Mouse (Mus musculus): ENCODE results near the gene Slc16a13. TPM values are rescaled to one million over a fixed set of nuclear protein-coding genes. Genes with fewer than 3 reads are reported as not detected.

Slc16a13 gene
- total and polyA plus RNA-seq, 2 experiments from 2014 or later: 4.5 to 5.5 TPM

DNA sequence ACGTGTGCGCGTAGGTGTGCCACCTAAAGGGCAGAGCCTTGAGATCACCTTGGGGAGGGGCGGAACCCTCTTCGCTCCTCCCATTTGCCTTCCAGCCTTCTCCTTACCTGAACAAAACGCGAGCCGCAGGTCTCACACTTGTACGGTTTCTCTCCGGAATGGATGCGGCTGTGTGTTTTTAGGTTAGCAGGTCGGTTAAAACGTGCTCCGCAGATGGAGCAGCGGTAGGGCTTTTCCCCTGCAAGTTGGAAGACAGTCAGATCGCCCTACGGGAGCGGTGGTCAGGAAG, 5.7 kb upstream of the Slc16a13 start:
- peak overlapping the region; percentile 65 for H3K9ac ChIP-seq (replicated peaks; ENCODE audit: low read depth, low read length)
- WGBS: 7% methylated on average over 18 of the region's 18 CpGs
- H3K36me3 ChIP-seq (replicated peaks; ENCODE audit: control insufficient read depth, insufficient read depth, low read length): peaks cover 9% of the 10 kb centered on the region
- TF ChIP-seq CTCF (IDR thresholded peaks at IDR 0.05; ENCODE audit: low read depth): no peak
- no peak for TF ChIP-seq EP300 (IDR thresholded peaks at IDR 0.05; ENCODE audit: low read depth)
- no peaks in the 10 kb centered on the region for H3K9me3 ChIP-seq (replicated peaks; ENCODE audit: control insufficient read depth, low read length)
- peak overlapping the region; percentile 51 for H3K4me3 ChIP-seq (ENCODE audit: low read depth, low read length)
- DNase-seq (ENCODE audit: low spot score) (no peak), ATAC-seq (ENCODE audit: insufficient read depth, low read depth) (no peak)
- 0 out of 2 replicates have a peak, but pooled peaks cover 7% of the 10 kb centered on the region for H3K4me1 ChIP-seq (ENCODE audit: control insufficient read depth, insufficient read depth)
- peak overlapping the region; percentile 60 for H3K4me2 ChIP-seq (ENCODE audit: low read depth, low read length)
- H3K27me3 ChIP-seq (ENCODE audit: control insufficient read depth, insufficient read depth, low read length): peaks cover 44% of the 10 kb centered on the region
- H3K27ac ChIP-seq (ENCODE audit: low read depth): peak overlapping the region; percentile 90

DNA sequence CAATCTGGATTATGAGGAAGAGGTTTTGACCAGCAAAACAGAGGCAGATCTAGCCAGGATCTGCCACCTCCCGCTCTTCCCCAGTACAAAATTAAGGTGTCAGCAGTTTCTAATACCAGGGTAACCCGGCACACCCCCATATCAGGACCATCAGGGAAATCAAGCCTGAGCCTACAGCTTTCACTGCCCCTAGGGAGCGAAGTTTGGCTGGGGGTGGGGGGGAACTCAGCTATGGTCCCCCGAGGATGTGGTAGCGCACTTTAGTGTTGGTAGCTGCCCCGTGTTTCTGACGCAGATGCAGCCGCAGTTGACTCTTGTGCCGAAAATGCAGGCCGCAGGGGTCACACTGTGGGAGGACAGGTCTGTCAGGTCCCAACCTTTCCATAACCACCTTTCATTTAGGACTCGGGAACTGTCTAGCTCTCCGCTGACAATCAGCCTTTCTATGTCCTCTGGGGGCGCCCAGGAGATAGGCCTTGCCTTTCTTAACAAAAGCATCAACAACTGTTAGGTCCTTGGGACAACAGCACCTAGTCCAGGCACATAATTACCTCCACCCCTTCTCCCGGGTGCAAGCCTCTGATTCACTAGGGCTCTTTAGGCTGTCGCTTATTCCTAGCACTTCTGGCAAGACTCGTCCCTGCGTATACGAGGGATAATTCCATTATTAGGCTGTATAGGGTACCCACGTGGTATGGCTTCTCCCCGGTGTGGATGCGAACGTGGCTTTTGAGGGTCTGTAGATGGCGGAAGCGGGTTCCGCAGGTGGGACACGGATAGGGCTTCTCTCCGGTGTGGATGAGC, 5.1 kb upstream of the Slc16a13 start:
- peak overlapping the region; percentile 51 for H3K4me3 ChIP-seq (ENCODE audit: low read depth, low read length)
- DNase-seq (ENCODE audit: low spot score) (no peak), ATAC-seq (ENCODE audit: insufficient read depth, low read depth) (no peak)
- H3K9ac ChIP-seq (replicated peaks; ENCODE audit: low read depth, low read length): peak overlapping the region; percentile 65
- peak overlapping the region; percentile 90 for H3K27ac ChIP-seq (ENCODE audit: low read depth)
- H3K4me1 ChIP-seq (ENCODE audit: control insufficient read depth, insufficient read depth): 0 out of 2 replicates have a peak, but pooled peaks cover 11% of the 10 kb centered on the region
- peak overlapping the region; percentile 60 for H3K4me2 ChIP-seq (ENCODE audit: low read depth, low read length)
- peaks cover 44% of the 10 kb centered on the region for H3K27me3 ChIP-seq (ENCODE audit: control insufficient read depth, insufficient read depth, low read length)
- H3K9me3 ChIP-seq (replicated peaks; ENCODE audit: control insufficient read depth, low read length): no peaks in the 10 kb centered on the region
- no peak for TF ChIP-seq CTCF (IDR thresholded peaks at IDR 0.05; ENCODE audit: low read depth)
- 25% methylated on average over 27 of the region's 27 CpGs for WGBS
- peaks cover 9% of the 10 kb centered on the region for H3K36me3 ChIP-seq (replicated peaks; ENCODE audit: control insufficient read depth, insufficient read depth, low read length)

DNA sequence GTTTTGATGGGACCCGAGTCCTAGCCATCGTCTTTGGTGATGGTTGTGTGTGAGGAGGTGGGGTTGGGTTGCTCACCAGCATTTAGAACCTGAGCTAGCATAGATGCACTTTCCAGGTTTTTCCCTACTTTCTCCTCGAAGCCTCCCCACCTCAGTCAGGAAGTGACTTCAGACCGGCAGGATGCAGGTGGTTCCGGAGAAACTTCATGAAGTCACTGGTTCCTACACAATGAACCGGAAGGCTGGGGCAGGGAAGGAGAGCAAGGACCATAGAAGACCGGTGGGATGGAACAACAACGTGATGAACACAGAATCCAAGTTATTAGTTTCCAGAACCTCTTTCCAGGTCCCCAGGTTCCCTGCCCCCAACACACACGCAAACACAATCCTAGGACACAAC, 2.9 kb upstream of the Slc16a13 start:
- Histone ChIP-seq H3K36me3 (replicated peaks; ENCODE audit: control insufficient read depth, insufficient read depth, low read length) (peaks cover 9% of the 10 kb centered on the region), H3K27me3 (ENCODE audit: control insufficient read depth, insufficient read depth, low read length) (peaks cover 30% of the 10 kb centered on the region), H3K27ac (ENCODE audit: low read depth) (peak overlapping the region; percentile 90), H3K9ac (replicated peaks; ENCODE audit: low read depth, low read length) (no peak overlapping the region), H3K4me3 (ENCODE audit: low read depth, low read length) (no peak overlapping the region), H3K4me1 (ENCODE audit: control insufficient read depth, insufficient read depth) (peaks cover 17% of the 10 kb centered on the region; the same call in 1 of the 2 replicates), H3K9me3 (replicated peaks; ENCODE audit: control insufficient read depth, low read length) (no peaks in the 10 kb centered on the region), H3K4me2 (ENCODE audit: low read depth, low read length) (no peak overlapping the region)
- peak; percentile 99 for TF ChIP-seq EP300 (IDR thresholded peaks at IDR 0.05; ENCODE audit: low read depth)
- no peak for TF ChIP-seq CTCF (IDR thresholded peaks at IDR 0.05; ENCODE audit: low read depth)
- peak; percentile 79 for DNase-seq (ENCODE audit: low spot score)
- peak; percentile 12; the same call in 1 of the 2 replicates for ATAC-seq (ENCODE audit: insufficient read depth, low read depth)
- WGBS: 60% methylated on average over 9 of the region's 9 CpGs

DNA sequence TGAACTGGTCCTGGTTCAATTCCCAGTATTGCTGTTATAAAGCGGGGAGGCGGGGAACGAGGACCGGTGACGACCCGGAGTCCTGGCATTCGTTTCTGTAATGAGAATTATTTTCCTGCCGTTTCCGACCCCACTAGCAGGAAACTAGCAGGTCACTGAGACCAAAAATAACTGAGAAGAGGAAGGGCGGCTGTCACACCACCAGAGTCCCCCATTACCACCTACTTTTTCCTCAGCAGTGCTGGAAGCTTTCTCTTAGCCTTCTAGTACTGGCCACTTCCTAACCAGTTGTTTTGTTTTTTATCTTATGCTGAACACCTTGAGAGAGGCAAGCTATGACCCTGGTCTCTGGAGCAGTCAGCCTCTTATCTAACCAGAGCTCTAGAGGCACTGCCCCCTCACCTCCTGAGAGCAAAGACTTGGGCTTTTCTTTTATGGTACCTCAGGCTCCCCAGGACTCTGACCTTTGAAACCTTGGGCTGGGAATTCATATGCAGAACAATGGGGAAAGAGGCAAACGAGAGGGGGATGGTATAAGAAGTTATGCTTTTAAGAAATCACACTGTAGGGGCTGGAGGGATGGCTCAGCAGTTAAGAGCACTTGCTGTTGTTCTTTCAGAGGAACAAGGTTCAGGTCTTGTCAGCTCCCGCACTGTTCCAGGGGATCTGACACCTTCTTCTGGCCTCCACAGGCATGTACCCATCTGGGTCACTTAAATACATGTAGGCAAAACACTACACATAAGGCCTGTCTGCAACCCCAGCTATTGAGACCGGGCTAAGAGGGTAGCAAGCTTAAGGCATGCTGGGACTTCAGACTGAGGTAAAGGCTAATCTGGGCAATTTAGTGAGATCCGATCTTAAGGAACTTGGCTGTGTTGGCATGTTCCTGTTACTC, 988 bp upstream of the Slc16a13 start:
- H3K36me3 ChIP-seq (replicated peaks; ENCODE audit: control insufficient read depth, insufficient read depth, low read length): peaks cover 9% of the 10 kb centered on the region
- peak overlapping the region; percentile 79 for H3K27ac ChIP-seq (ENCODE audit: low read depth)
- H3K27me3 ChIP-seq (ENCODE audit: control insufficient read depth, insufficient read depth, low read length): peaks cover 14% of the 10 kb centered on the region
- 13% methylated on average over 14 of the region's 14 CpGs for WGBS
- peak overlapping the region; percentile 48 for H3K4me3 ChIP-seq (ENCODE audit: low read depth, low read length)
- DNase-seq (ENCODE audit: low spot score) (peak; percentile 66), ATAC-seq (ENCODE audit: insufficient read depth, low read depth) (peak; percentile 24)
- peaks cover 17% of the 10 kb centered on the region; the same call in 1 of the 2 replicates for H3K4me1 ChIP-seq (ENCODE audit: control insufficient read depth, insufficient read depth)
- peak overlapping the region; percentile 93 for H3K4me2 ChIP-seq (ENCODE audit: low read depth, low read length)
- TF ChIP-seq EP300 (IDR thresholded peaks at IDR 0.05; ENCODE audit: low read depth) (peak; percentile 61; the same call in 1 of the 2 replicates), CTCF (IDR thresholded peaks at IDR 0.05; ENCODE audit: low read depth) (no peak)
- H3K9me3 ChIP-seq (replicated peaks; ENCODE audit: control insufficient read depth, low read length): no peaks in the 10 kb centered on the region
- peak overlapping the region; percentile 54 for H3K9ac ChIP-seq (replicated peaks; ENCODE audit: low read depth, low read length)

DNA sequence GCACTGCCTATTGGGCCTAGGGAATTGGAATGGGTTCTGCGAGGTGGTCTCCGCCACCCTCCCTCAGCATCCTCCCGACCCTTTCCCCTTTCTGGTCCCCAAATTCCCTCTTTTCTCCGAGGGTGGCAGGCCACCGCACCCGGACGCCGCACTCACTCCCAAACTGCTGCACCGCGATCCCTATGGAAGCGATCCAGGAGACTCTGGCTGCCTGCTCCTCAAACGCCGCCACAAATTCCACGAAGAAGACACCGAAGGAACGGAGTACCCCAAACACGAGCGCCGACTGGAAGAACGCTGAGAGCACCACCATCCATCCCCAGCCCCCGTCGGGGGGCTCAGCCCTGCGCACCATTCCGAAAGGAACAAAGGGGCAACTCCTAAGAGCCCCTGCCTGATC, 541 bp downstream of the Slc16a13 start:
- Histone ChIP-seq H3K27me3 (ENCODE audit: control insufficient read depth, insufficient read depth, low read length) (peaks cover 17% of the 10 kb centered on the region), H3K9me3 (replicated peaks; ENCODE audit: control insufficient read depth, low read length) (no peaks in the 10 kb centered on the region), H3K9ac (replicated peaks; ENCODE audit: low read depth, low read length) (peak overlapping the region; percentile 59), H3K4me2 (ENCODE audit: low read depth, low read length) (peak overlapping the region; percentile 93), H3K4me1 (ENCODE audit: control insufficient read depth, insufficient read depth) (peaks cover 13% of the 10 kb centered on the region; the same call in 1 of the 2 replicates), H3K36me3 (replicated peaks; ENCODE audit: control insufficient read depth, insufficient read depth, low read length) (no peaks in the 10 kb centered on the region; the same call in 1 of the 2 replicates), H3K27ac (ENCODE audit: low read depth) (peak overlapping the region; percentile 35), H3K4me3 (ENCODE audit: low read depth, low read length) (peak overlapping the region; percentile 48)
- no peak for TF ChIP-seq CTCF (IDR thresholded peaks at IDR 0.05; ENCODE audit: low read depth)
- no peak for TF ChIP-seq EP300 (IDR thresholded peaks at IDR 0.05; ENCODE audit: low read depth)
- 2% methylated on average over 24 of the region's 24 CpGs for WGBS
- DNase-seq (ENCODE audit: low spot score) (no peak), ATAC-seq (ENCODE audit: insufficient read depth, low read depth) (no peak)

All from heart, postnatal 0 days (tissue).